Mouse (Mus musculus) midbrain, embryonic 16.5 days (tissue): ENCODE results near the gene Gm20683. TPM values are rescaled to one million over a fixed set of nuclear protein-coding genes. Genes with fewer than 3 reads are reported as not detected.
"Not testable (repeated sequence)": the region's sequence is repeated elsewhere in the genome, so short reads cannot be mapped to it uniquely, and the experiment has no call there.

Experiments used
- ATAC-seq: fragments of 200-750 bp; cut with Nextera tagmentation; 2 replicates; pipeline ENCODE4 v1.8.0; 2017; ENCODE audit warnings: moderate TSS enrichment
- H3K27ac ChIP-seq: fragments of 300-500 bp; sonication (generic); 2 replicates; pipeline ENCODE4 v1.5.1; 2014; ENCODE audit warnings: mild to moderate bottlenecking, low read length, mixed read lengths
- H3K27me3 ChIP-seq: fragments of 300-500 bp; sonication (generic); 2 replicates; pipeline ENCODE4 v1.6.1; 2014; ENCODE audit warnings: low read depth, low read length, mixed read lengths; ENCODE audit not compliant: control insufficient read depth, insufficient read depth
- H3K36me3 ChIP-seq: fragments of 300-500 bp; sonication (generic); 2 replicates; pipeline ENCODE4 v1.6.1; 2014; ENCODE audit warnings: mild to moderate bottlenecking, low read length, moderate library complexity, mixed read lengths; ENCODE audit not compliant: control insufficient read depth, insufficient read depth
- H3K4me1 ChIP-seq: fragments of 300-500 bp; sonication (generic); 2 replicates; pipeline ENCODE4 v1.6.1; 2014; ENCODE audit warnings: mild to moderate bottlenecking, low read length, mixed read lengths; ENCODE audit not compliant: control insufficient read depth, insufficient read depth
- H3K4me2 ChIP-seq: fragments of 300-500 bp; sonication (generic); 2 replicates; pipeline ENCODE4 v1.6.1; 2014; ENCODE audit warnings: mild to moderate bottlenecking, low read length, mixed read lengths
- H3K4me3 ChIP-seq: fragments of 300-500 bp; sonication (generic); 2 replicates; pipeline ENCODE4 v1.5.1; 2014; ENCODE audit warnings: low read depth, mild to moderate bottlenecking, low read length, moderate library complexity, mixed read lengths
- H3K9ac ChIP-seq: fragments of 300-500 bp; sonication (generic); 2 replicates; pipeline ENCODE4 v1.6.1; 2014; ENCODE audit warnings: low read depth, low read length, mixed read lengths
- H3K9me3 ChIP-seq: fragments of 300-500 bp; sonication (generic); replicated peaks from 2 replicates; pipeline ENCODE4 v1.6.1; 2014; ENCODE audit warnings: mild to moderate bottlenecking, low read length, mixed read lengths; ENCODE audit not compliant: control insufficient read depth, poor library complexity, severe bottlenecking
- WGBS: fragments of 180-500 bp; shearing (Covaris S2); extraction: QIAGEN DNeasy Blood & Tissue Kit; methylation state at CpG from one replicate; pipeline ENCODE4 v1.1.7; 2014; 5-methylcytosine and 5-hydroxymethylcytosine counted together
- polyA plus RNA-seq: library from polyadenylated mRNA; unstranded; fragments of >200 nt; fragmentation: Nextera tagmentation; extraction: Ambion mirVana; gene quantifications from 2 replicates; pipeline ENCODE4 v1.2.1, GENCODE M21; 2015

Gm20683 gene
- polyA plus RNA-seq, 1 experiment from 2014 or later, result 14.5 TPM

DNA sequence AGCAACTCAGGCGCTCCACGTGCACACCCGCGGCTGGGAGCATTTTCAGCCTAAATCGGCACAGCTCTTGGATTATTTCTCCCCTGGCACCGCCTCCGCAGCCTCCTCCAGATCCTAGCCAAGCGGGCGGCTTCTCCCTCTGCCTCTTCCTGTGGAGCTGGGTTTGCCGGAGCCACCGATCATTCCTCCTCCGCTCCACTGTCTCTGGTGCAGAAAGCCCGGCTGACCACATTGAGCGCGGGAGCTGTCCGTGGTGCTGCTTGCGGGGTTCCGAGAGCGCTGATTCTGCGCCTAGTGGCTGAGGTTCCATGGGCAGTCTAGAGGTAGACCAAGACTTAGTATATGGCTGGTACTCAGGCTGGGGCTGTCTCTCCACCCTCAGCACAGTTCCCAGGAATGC lies 28.1 kb downstream of the Gm20683 start:
- H3K4me1 ChIP-seq, result peaks cover 30% of the 10 kb centered on the region
- no peaks in the 10 kb centered on the region for H3K9me3 ChIP-seq
- peak overlapping the region; percentile 13; the same call in 1 of the 2 replicates for H3K4me3 ChIP-seq
- H3K9ac ChIP-seq, result peak overlapping the region; percentile 63
- H3K4me2 ChIP-seq, result peak overlapping the region; percentile 39
- H3K27me3 ChIP-seq, result peaks cover 8% of the 10 kb centered on the region
- WGBS, result 2% methylated on average over 20 of the region's 20 CpGs
- ATAC-seq, result no peak
- no peak overlapping the region for H3K27ac ChIP-seq
- H3K36me3 ChIP-seq, result peaks cover 15% of the 10 kb centered on the region

DNA sequence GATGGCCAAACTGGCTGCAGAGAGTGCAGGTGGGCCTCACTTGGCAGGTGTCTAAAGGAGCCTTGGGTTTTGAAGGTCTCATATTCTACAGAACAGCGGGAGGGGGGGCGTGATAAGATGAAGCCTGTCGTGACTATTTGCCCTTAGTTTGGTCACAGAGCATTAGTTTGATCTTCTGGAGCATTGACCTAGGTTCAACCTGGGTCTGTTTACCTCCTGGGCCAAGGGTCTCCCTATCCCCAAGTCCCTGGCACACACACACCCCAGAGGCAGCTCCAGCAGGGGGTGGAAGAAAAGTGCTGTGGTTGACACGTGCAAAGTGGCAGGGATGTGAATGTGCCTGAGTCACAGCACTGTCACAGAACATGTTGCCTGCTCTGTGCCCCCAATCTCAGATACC lies 30.7 kb downstream of the Gm20683 start:
- Histone ChIP-seq H3K9ac (peak overlapping the region; percentile 98; the same call in 1 of the 2 replicates), H3K4me1 (peaks cover 36% of the 10 kb centered on the region), H3K27ac (no peak overlapping the region), H3K27me3 (no peaks in the 10 kb centered on the region), H3K9me3 (no peaks in the 10 kb centered on the region), H3K36me3 (no peaks in the 10 kb centered on the region), H3K4me2 (peak overlapping the region; percentile 100), H3K4me3 (peak overlapping the region; percentile 93; the same call in 1 of the 2 replicates)
- WGBS, result 74% methylated on average over 4 of the region's 4 CpGs
- ATAC-seq, result no peak

DNA sequence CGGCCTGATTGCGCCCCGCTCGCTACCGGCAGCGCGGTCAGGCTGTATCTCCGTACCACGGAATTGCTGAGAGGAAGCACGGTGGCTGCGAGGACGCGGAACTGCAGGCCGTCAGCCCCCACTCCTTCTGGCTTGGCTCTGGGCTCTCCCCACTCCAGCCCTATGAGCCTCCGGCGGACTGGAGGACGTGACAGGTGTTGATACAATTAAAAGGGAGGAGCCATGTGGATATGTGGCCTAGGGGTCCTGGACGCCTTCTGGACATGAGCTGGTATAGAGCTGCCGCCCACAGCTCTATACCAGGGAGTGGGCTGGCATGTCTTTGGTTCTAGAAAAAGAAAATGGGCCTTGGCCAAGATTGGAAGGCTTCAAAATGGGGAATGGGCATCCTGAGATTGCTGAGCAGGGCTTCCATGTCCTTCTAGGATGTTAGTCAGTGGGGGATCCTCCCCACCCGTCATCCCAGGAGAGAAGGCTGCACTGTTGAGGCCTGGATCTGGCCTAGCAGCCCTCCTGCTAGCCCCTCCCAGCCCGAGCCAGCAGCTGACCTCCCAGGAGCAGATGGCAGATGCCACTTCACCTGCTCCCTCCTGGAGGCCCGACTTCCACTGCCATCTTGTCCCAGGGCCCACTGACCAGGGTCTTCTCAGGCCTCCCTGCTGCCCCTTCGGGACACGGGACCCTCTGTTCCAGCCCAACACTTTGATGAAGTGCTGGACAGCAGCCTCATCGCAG lies 31.8 kb downstream of the Gm20683 start:
- H3K9ac ChIP-seq, result peak overlapping the region; percentile 98
- WGBS, result 2% methylated on average over 24 of the region's 25 CpGs
- H3K27ac ChIP-seq, result peak overlapping the region; percentile 99
- peak overlapping the region; percentile 100 for H3K4me2 ChIP-seq
- H3K9me3 ChIP-seq, result no peaks in the 10 kb centered on the region
- H3K4me1 ChIP-seq, result peaks cover 36% of the 10 kb centered on the region
- H3K27me3 ChIP-seq, result no peaks in the 10 kb centered on the region
- H3K4me3 ChIP-seq, result peak overlapping the region; percentile 93
- no peaks in the 10 kb centered on the region for H3K36me3 ChIP-seq
- ATAC-seq, result peak; percentile 52

DNA sequence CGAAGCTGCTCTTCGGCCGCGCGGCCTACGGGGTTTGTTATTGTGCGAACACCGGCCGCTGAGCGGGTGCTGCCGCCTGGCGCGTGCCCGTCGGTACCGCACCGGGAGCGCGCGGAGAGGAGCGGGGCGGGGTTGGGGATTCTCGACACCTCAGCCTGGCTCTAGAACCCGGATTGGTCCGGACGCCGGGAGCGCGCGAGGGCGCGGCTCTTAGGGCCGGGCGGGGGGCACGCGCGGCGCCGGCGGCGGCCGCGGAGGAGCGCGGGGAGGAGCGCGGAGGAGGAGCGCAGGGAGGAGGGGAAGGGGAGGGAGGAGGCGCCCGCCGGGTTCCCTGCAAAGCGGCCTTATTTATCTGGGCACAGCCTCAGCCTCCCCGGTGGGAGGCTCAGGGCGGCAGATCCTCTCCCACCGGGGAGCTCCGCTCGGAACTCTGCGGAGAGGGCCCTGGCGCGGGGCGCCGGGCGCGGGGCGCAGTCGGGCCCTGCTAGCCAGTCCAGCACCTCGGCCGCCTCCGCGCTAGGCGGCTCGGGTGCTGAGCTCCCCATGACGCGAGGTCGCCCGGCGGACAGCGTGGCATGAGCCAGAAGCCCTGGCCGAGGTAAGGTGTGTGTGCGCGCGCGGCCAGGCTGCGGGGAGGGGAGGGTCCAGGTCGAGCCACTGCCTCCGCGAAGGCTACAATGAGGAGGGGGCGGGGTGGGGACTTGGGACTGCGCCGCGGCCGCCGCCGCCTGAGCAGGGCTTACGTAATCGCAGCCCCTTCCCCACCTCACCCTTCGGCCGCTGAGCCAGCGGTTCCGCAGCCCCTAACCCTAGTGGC lies 32.6 kb downstream of the Gm20683 start, which contains the start of gene Fbxl16:
Fbxl16 (plus strand) TSS at position 297 of the 817 bp plus-strand sequence.
- Histone ChIP-seq H3K9me3 (no peaks in the 10 kb centered on the region), H3K4me3 (peak within 1 kb of the TSS; percentile 93), H3K27me3 (no peaks in the 10 kb centered on the region), H3K9ac (peak within 1 kb of the TSS; percentile 98), H3K36me3 (no peaks in the 10 kb centered on the region), H3K27ac (peak within 1 kb of the TSS; percentile 99), H3K4me1 (peaks cover 36% of the 10 kb centered on the region), H3K4me2 (peak within 1 kb of the TSS; percentile 100)
- under 1% methylated on average over 84 of the region's 100 CpGs for WGBS
- peak; percentile 85 for ATAC-seq

DNA sequence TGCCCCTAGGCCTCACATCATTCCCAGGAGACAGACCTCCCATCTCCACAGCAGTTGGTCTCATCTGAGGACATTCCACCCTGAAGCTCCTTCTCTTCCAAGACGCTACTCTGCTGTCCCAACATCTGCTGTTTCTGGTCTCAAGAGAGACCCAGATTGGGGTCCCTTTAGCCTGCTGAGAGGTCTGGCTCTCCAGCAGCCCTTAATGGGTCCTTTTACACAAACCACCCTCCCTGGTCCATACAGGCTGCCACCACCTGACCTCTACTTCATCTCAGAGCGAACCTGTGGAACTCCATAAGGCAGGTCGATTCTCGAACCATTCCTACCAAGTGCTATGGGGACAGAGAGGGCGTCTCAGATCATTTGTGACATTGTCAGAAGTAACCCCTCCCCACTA lies 33.5 kb downstream of the Gm20683 start:
- no peaks in the 10 kb centered on the region for H3K9me3 ChIP-seq
- no peak for ATAC-seq
- H3K4me3 ChIP-seq, result peak overlapping the region; percentile 93
- H3K4me1 ChIP-seq, result peaks cover 40% of the 10 kb centered on the region
- peak overlapping the region; percentile 98 for H3K9ac ChIP-seq
- no peaks in the 10 kb centered on the region for H3K36me3 ChIP-seq
- no peaks in the 10 kb centered on the region for H3K27me3 ChIP-seq
- 27% methylated on average over 5 of the region's 5 CpGs for WGBS
- peak overlapping the region; percentile 99 for H3K27ac ChIP-seq
- H3K4me2 ChIP-seq, result peak overlapping the region; percentile 100

DNA sequence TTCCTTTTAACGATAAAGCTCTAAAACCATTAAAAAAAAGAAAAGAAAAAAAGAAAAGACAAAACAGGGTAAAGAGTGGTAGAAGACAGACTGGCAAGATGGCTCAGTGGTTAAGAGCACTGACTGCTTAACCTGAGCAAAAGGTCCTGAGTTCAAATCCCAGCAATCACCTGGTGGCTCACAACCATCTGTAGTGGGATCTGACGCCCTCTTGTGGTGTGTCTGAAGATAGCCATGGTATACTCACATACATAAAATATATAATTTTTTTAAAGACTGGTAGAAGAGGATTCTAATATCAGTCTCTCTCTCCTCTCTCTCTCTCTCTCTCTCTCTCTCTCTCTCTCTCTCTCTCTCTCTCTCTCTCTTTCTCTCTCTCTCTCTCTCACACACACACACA lies 34.1 kb downstream of the Gm20683 start:
- not testable (repeated sequence) for H3K9ac ChIP-seq, ATAC-seq, H3K4me2 ChIP-seq, H3K9me3 ChIP-seq, H3K4me3 ChIP-seq, H3K36me3 ChIP-seq, H3K27ac ChIP-seq, H3K27me3 ChIP-seq
- WGBS, result 44% methylated on average over 2 of the region's 2 CpGs
- H3K4me1 ChIP-seq, result peaks cover 40% of the 10 kb centered on the region

DNA sequence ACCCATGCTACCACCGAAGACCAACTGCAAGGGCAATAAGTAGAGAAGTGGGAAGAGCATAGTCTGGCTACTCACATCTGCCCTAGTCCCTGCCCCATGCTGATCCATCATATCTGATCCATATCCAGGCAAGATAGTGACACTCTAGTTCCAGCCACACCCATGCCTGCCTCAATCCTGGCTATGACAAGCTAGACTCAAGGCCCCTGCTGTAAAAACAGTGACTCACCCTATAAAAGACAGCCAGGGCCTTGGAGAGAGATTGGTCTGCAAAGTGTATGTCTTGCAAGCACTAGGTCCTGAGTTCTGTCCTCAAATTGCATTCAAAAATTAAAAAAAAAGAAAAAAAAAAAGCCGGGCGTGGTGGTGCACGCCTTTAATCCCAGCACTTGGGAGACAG lies 35.1 kb downstream of the Gm20683 start:
- Histone ChIP-seq H3K4me2 (no peak overlapping the region), H3K36me3 (no peaks in the 10 kb centered on the region), H3K27me3 (no peaks in the 10 kb centered on the region), H3K9ac (no peak overlapping the region), H3K9me3 (no peaks in the 10 kb centered on the region), H3K27ac (no peak overlapping the region), H3K4me3 (no peak overlapping the region), H3K4me1 (peaks cover 41% of the 10 kb centered on the region)
- WGBS, result 89% methylated on average over 4 of the region's 4 CpGs
- ATAC-seq, result no peak

DNA sequence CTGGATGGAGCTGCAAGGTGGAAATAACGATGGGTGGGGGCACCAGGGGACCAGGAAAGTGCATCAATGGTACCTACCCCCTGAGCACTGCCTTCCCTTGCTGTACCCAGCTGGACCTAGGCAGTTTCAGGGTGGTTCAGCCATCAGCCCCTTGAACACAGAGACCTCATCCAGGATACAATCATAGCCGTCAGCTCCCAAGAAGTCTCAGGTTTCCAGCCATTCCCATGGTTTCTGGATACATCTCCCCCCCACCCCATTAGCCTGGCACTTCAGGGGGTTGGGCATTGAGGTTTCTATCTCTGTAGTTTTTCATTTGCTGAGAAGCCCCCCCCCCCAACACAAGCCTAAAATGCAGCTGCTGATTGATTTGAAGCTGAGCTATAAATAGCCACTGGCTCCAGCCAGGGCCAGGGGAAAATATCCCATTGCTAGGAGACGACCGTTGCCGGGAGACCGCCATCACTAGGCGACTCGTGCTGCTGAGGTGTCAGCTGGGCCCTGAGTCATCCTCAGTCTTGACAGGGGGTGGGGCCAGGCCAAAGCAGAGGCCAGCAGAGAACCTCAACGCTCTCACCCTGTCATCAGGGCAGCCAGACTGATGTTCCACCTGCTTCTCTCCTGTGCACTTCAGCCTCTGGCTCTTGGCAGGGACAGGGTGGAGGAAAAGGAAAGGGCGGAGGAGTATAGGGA lies 38.6 kb downstream of the Gm20683 start:
- H3K9ac ChIP-seq, result peak overlapping the region; percentile 43
- H3K27me3 ChIP-seq, result no peaks in the 10 kb centered on the region
- WGBS, result 4% methylated on average over 10 of the region's 10 CpGs
- H3K9me3 ChIP-seq, result no peaks in the 10 kb centered on the region
- peaks cover 25% of the 10 kb centered on the region for H3K4me1 ChIP-seq
- H3K36me3 ChIP-seq, result no peaks in the 10 kb centered on the region
- ATAC-seq, result peak; percentile 93
- peak overlapping the region; percentile 94 for H3K27ac ChIP-seq
- H3K4me3 ChIP-seq, result no peak overlapping the region
- peak overlapping the region; percentile 37 for H3K4me2 ChIP-seq
